In genomic region chr1:60771771-60772170, GRCm38 (mm10) we compare ENCODE assay signal across 34 mouse cellular contexts. TPM values are rescaled to one million over a fixed set of nuclear protein-coding genes. Genes with fewer than 3 reads are reported as not detected.
"Had no signal": no experiment of that assay in that cellular context is flagged by ENCODE, and none has a peak within 500 bp of the region (broad histone marks: within the 10 kb centered on the region; RNA-seq: fewer than 3 reads in every experiment).

No protein-coding gene starts in this region.

- DNase-seq: left cerebral cortex, postnatal 4 days; liver; liver, embryonic 13.5 days; liver, postnatal 0 days; lung, adult 18-20 months; lung, adult 2 months; lung, embryonic 14.5 days; lung, postnatal 10 days; lung, postnatal 14 days; lung, postnatal 36 days; lung, postnatal 4 days; midbrain, embryonic 14.5 days had no signal

- H3K9me3 ChIP-seq: limb, embryonic 10.5 days; limb, embryonic 12.5 days; limb, embryonic 13.5 days; limb, embryonic 15.5 days; liver, embryonic 12.5 days; liver, embryonic 13.5 days; liver, embryonic 15.5 days; lung, embryonic 15.5 days; megakaryocyte, embryonic 14.5 days; midbrain, embryonic 10.5 days; midbrain, embryonic 12.5 days; midbrain, embryonic 13.5 days; midbrain, embryonic 15.5 days; neural tube, embryonic 12.5 days; neural tube, embryonic 13.5 days had no signal

- H3K9ac ChIP-seq: limb, embryonic 12.5 days; limb, embryonic 13.5 days; limb, embryonic 15.5 days; liver, embryonic 12.5 days; liver, embryonic 13.5 days; liver, embryonic 14.5 days; liver, embryonic 15.5 days; liver, postnatal 0 days; lung, embryonic 14.5 days; lung, embryonic 15.5 days; midbrain, embryonic 12.5 days; midbrain, embryonic 13.5 days; midbrain, embryonic 15.5 days; neural tube, embryonic 12.5 days; neural tube, embryonic 13.5 days had no signal

- H3K4me1 ChIP-seq: limb, embryonic 10.5 days; limb, embryonic 12.5 days; limb, embryonic 13.5 days; limb, embryonic 15.5 days; liver, embryonic 12.5 days; liver, embryonic 13.5 days; liver, embryonic 15.5 days; lung, embryonic 15.5 days; midbrain, embryonic 10.5 days; midbrain, embryonic 12.5 days; midbrain, embryonic 13.5 days; midbrain, embryonic 15.5 days; neural tube, embryonic 12.5 days; neural tube, embryonic 13.5 days had no signal

- ATAC-seq: liver, embryonic 12.5 days; liver, postnatal 0 days; lung, postnatal 0 days; midbrain, embryonic 13.5 days; midbrain, embryonic 15.5 days; midbrain, embryonic 16.5 days had no signal

- H3K4me2 ChIP-seq: limb, embryonic 12.5 days; limb, embryonic 13.5 days; limb, embryonic 15.5 days; liver, embryonic 11.5 days; liver, embryonic 12.5 days; liver, embryonic 13.5 days; liver, embryonic 15.5 days; lung, embryonic 14.5 days; lung, embryonic 15.5 days; midbrain, embryonic 11.5 days; midbrain, embryonic 12.5 days; midbrain, embryonic 13.5 days; midbrain, embryonic 15.5 days; neural tube, embryonic 12.5 days; neural tube, embryonic 13.5 days had no signal

- H3K4me3 ChIP-seq: limb, embryonic 10.5 days; limb, embryonic 12.5 days; limb, embryonic 13.5 days; limb, embryonic 15.5 days; liver, embryonic 12.5 days; liver, embryonic 13.5 days; liver, embryonic 15.5 days; lung, embryonic 15.5 days; megakaryocyte, embryonic 14.5 days; midbrain, embryonic 10.5 days; midbrain, embryonic 12.5 days; midbrain, embryonic 13.5 days; midbrain, embryonic 15.5 days; myocyte; neural tube, embryonic 12.5 days; neural tube, embryonic 13.5 days had no signal

- H3K36me3 ChIP-seq: limb, embryonic 10.5 days; limb, embryonic 12.5 days; limb, embryonic 13.5 days; limb, embryonic 15.5 days; liver, embryonic 12.5 days; liver, embryonic 13.5 days; liver, embryonic 15.5 days; lung, embryonic 15.5 days; midbrain, embryonic 10.5 days; midbrain, embryonic 12.5 days; midbrain, embryonic 13.5 days; midbrain, embryonic 15.5 days; neural tube, embryonic 12.5 days; neural tube, embryonic 13.5 days had no signal

- H3K27ac ChIP-seq: limb, embryonic 10.5 days; limb, embryonic 12.5 days; limb, embryonic 13.5 days; limb, embryonic 15.5 days; liver, embryonic 12.5 days; liver, embryonic 13.5 days; liver, embryonic 14.5 days; liver, embryonic 15.5 days; lung, embryonic 15.5 days; macrophage; midbrain, embryonic 10.5 days; midbrain, embryonic 12.5 days; midbrain, embryonic 13.5 days; midbrain, embryonic 15.5 days; neural tube, embryonic 12.5 days; neural tube, embryonic 13.5 days had no signal

- H3K27me3 ChIP-seq: limb, embryonic 12.5 days; limb, embryonic 13.5 days; limb, embryonic 15.5 days; liver, embryonic 12.5 days; liver, embryonic 13.5 days; liver, embryonic 15.5 days; lung, embryonic 15.5 days; megakaryocyte, embryonic 14.5 days; midbrain, embryonic 12.5 days; midbrain, embryonic 13.5 days; midbrain, embryonic 15.5 days; neural tube, embryonic 12.5 days; neural tube, embryonic 13.5 days had no signal

RNA-seq across cellular contexts. Expression of gene Cd28, which starts 55.2 kb away (rescaled TPM):
- total RNA-seq: midbrain, postnatal 0 days had no signal
